Mouse (Mus musculus): Measurements from ENCODE around the gene Frmd4b.

DNA sequence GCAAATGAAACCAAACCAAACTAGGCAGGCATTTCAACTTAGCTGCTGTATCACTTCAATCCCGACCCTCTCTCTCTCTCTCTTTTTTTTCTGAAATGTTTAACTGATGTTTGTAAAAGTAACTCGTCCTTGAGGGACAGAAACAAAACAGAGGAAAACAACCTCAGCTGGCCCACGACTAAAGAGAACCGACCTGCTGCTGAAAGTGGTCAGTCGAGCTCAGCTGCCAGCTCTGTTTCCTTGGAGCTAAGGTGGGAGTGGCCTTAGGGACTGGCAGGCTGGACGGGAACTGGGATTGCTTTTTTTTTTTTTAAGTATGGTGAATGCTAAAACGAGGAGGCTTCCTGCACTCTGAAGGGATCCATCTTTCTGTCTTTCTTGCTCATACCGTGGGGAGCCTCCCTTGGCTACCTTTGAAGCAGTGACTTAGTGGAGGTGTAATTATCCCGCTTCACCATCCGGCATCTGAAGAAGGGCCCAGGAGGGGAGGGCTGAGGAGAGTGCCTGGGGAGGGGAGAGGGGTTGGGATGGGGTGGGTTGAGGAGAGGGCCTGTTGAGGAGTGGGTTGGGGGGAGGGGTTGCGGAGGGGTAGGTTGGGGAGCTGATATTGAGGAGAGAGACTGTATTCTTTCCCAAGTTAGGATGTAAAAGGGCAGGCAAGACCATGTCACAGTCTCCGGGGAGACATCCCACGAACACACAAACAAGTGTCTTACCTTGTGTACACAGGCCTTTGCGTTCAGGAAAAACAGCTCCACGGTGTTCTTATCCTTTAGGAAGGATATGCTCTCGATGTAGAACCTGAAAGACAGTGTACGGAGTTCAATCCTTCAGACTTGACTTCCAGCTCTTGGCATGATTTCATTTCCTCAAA lies 221.6 kb downstream of the Frmd4b start:
- TF ChIP-seq CTCF (IDR thresholded peaks at IDR 0.05; ENCODE audit: extremely low read depth, insufficient read length, insufficient replicate concordance, low read depth, low read length) = no peak
- no peak for TF ChIP-seq POLR2A (IDR thresholded peaks at IDR 0.05; ENCODE audit: low read depth, low read length)

All from small intestine, adult 2 months (tissue).